Comparison of ENCODE assay signal across 21 mouse cellular contexts in genomic region chr1:105110581-105111210, GRCm38 (mm10).
A peak's percentile ranks its signal among the peaks of the same experiment; 100 is the strongest.
DNase-seq lines count a peak whose midpoint lies in the region; ATAC-seq and TF ChIP-seq lines count a peak whose summit lies in the region.
"Had no signal": no experiment of that assay in that cellular context is flagged by ENCODE, and none has a peak within 500 bp of the region (broad histone marks: within the 10 kb centered on the region; RNA-seq: fewer than 3 reads in every experiment).

No protein-coding gene starts in this region.

- no peaks in the 10 kb centered on the region for H3K36me3 ChIP-seq in hindbrain, embryonic 14.5 days (replicated peaks; ENCODE audit: control insufficient read depth, insufficient read depth)
- no peaks in the 10 kb centered on the region for H3K36me3 ChIP-seq in hindbrain, embryonic 11.5 days (ENCODE audit: control insufficient read depth, insufficient read depth, low read length)
- H3K36me3 ChIP-seq in lung, embryonic 15.5 days, result no peaks in the 10 kb centered on the region
- H3K36me3 ChIP-seq in lung, postnatal 0 days (ENCODE audit: insufficient read depth, low read length), result no peaks in the 10 kb centered on the region
- H3K36me3 ChIP-seq: embryonic facial prominence, embryonic 12.5 days; embryonic facial prominence, embryonic 15.5 days; forebrain, embryonic 12.5 days; forebrain, embryonic 15.5 days; heart, embryonic 10.5 days; heart, embryonic 13.5 days; hindbrain, embryonic 15.5 days; intestine, embryonic 15.5 days had no signal

- ATAC-seq in hindbrain, embryonic 14.5 days (ENCODE audit: low FRiP score), result no peak
- no peak for ATAC-seq in hindbrain, embryonic 11.5 days (ENCODE audit: low FRiP score)
- ATAC-seq in lung, embryonic 15.5 days (ENCODE audit: borderline replicate concordance, extremely low read depth, low FRiP score, low TSS enrichment), result peak; percentile 80; the same call in 1 of the 2 replicates
- no peak for ATAC-seq in lung, postnatal 0 days
- ATAC-seq: activated CD4-positive, CD25-positive, alpha-beta regulatory T cell, adult 4 months; CD4-positive, CD25-positive, alpha-beta regulatory T cell, adult 4 months; intestine, embryonic 15.5 days had no signal

- DNase-seq in hindbrain, embryonic 14.5 days (ENCODE audit: low spot score), result no peak
- DNase-seq in hindbrain, embryonic 11.5 days (ENCODE audit: low spot score), result no peak
- DNase-seq in lung, postnatal 0 days (ENCODE audit: low spot score), result no peak
- peak; percentile 4 for DNase-seq in testis, postnatal 14 days (ENCODE audit: low spot score)
- no peak for DNase-seq in testis, postnatal 10 days (ENCODE audit: low spot score)
- DNase-seq: adrenal gland, adult 8-10 months; adrenal gland, postnatal 25 days; gastrocnemius, postnatal 25 days; heart, adult 2 months; heart, postnatal 14 days had no signal

- peaks cover 6% of the 10 kb centered on the region; the same call in 1 of the 2 replicates for H3K4me1 ChIP-seq in hindbrain, embryonic 14.5 days (replicated peaks; ENCODE audit: control insufficient read depth, insufficient read depth, low read length)
- H3K4me1 ChIP-seq in hindbrain, embryonic 11.5 days (replicated peaks; ENCODE audit: control insufficient read depth, insufficient read depth, low read length), result no peaks in the 10 kb centered on the region
- H3K4me1 ChIP-seq in lung, embryonic 15.5 days, result peaks cover 5% of the 10 kb centered on the region; the same call in 1 of the 2 replicates
- H3K4me1 ChIP-seq in lung, postnatal 0 days (ENCODE audit: insufficient read depth, low read depth, low read length), result no peaks in the 10 kb centered on the region
- H3K4me1 ChIP-seq: embryonic facial prominence, embryonic 12.5 days; embryonic facial prominence, embryonic 15.5 days; heart, embryonic 10.5 days; heart, embryonic 13.5 days; intestine, embryonic 15.5 days had no signal

- WGBS in hindbrain, embryonic 14.5 days, result 92% methylated on average over 1 of the region's 1 CpGs
- WGBS in hindbrain, embryonic 11.5 days, result 83% methylated on average over 1 of the region's 1 CpGs
- 48% methylated on average over 1 of the region's 1 CpGs for WGBS in lung, embryonic 15.5 days
- WGBS in lung, postnatal 0 days, result 58% methylated on average over 1 of the region's 1 CpGs

- H3K4me3 ChIP-seq in hindbrain, embryonic 14.5 days (replicated peaks; ENCODE audit: low read length), result no peak overlapping the region
- H3K4me3 ChIP-seq in hindbrain, embryonic 11.5 days (ENCODE audit: low read depth, low read length), result no peak overlapping the region
- no peak overlapping the region for H3K4me3 ChIP-seq in lung, embryonic 15.5 days
- H3K4me3 ChIP-seq in lung, postnatal 0 days (ENCODE audit: low read depth, low read length), result no peak overlapping the region
- H3K4me3 ChIP-seq: embryonic facial prominence, embryonic 12.5 days; embryonic facial prominence, embryonic 15.5 days; forebrain, embryonic 12.5 days; forebrain, embryonic 15.5 days; heart, adult 2 months; heart, embryonic 10.5 days; heart, embryonic 13.5 days; hindbrain, embryonic 15.5 days; intestine, embryonic 15.5 days had no signal

- no peak for TF ChIP-seq EP300 in lung, postnatal 0 days (IDR thresholded peaks at IDR 0.05)

- H3K27ac ChIP-seq in hindbrain, embryonic 14.5 days, result peak overlapping the region; percentile 38; the same call in 1 of the 2 replicates
- H3K27ac ChIP-seq in hindbrain, embryonic 11.5 days (ENCODE audit: low read depth, low read length), result no peak overlapping the region
- H3K27ac ChIP-seq in lung, embryonic 15.5 days, result no peak overlapping the region
- no peak overlapping the region for H3K27ac ChIP-seq in lung, postnatal 0 days (ENCODE audit: low read length)
- H3K27ac ChIP-seq: embryonic facial prominence, embryonic 12.5 days; embryonic facial prominence, embryonic 15.5 days; forebrain, embryonic 15.5 days; heart, adult 2 months; heart, embryonic 10.5 days; heart, embryonic 13.5 days; intestine, embryonic 15.5 days had no signal

- no peaks in the 10 kb centered on the region for H3K9me3 ChIP-seq in hindbrain, embryonic 14.5 days (ENCODE audit: control insufficient read depth, low read length)
- H3K9me3 ChIP-seq in hindbrain, embryonic 11.5 days (ENCODE audit: control insufficient read depth, low read length), result no peaks in the 10 kb centered on the region
- no peaks in the 10 kb centered on the region for H3K9me3 ChIP-seq in lung, embryonic 15.5 days
- no peaks in the 10 kb centered on the region for H3K9me3 ChIP-seq in lung, postnatal 0 days (ENCODE audit: low read length)
- H3K9me3 ChIP-seq: embryonic facial prominence, embryonic 12.5 days; embryonic facial prominence, embryonic 15.5 days; forebrain, embryonic 12.5 days; forebrain, embryonic 15.5 days; heart, embryonic 10.5 days; heart, embryonic 13.5 days; hindbrain, embryonic 15.5 days; intestine, embryonic 15.5 days had no signal

- H3K27me3 ChIP-seq in hindbrain, embryonic 14.5 days (ENCODE audit: control insufficient read depth, insufficient read depth, low read length), result no peaks in the 10 kb centered on the region
- H3K27me3 ChIP-seq in hindbrain, embryonic 11.5 days (ENCODE audit: control insufficient read depth, insufficient read depth, low read length), result no peaks in the 10 kb centered on the region
- no peaks in the 10 kb centered on the region for H3K27me3 ChIP-seq in lung, embryonic 15.5 days
- no peaks in the 10 kb centered on the region for H3K27me3 ChIP-seq in lung, postnatal 0 days (replicated peaks; ENCODE audit: insufficient read depth, low read length)
- H3K27me3 ChIP-seq: embryonic facial prominence, embryonic 12.5 days; embryonic facial prominence, embryonic 15.5 days; forebrain, embryonic 12.5 days; forebrain, embryonic 15.5 days; heart, embryonic 13.5 days; hindbrain, embryonic 15.5 days; intestine, embryonic 15.5 days had no signal

- H3K4me2 ChIP-seq in hindbrain, embryonic 14.5 days (replicated peaks), result no peak overlapping the region
- no peak overlapping the region for H3K4me2 ChIP-seq in hindbrain, embryonic 11.5 days (replicated peaks; ENCODE audit: low read depth, low read length)
- no peak overlapping the region for H3K4me2 ChIP-seq in lung, embryonic 15.5 days
- no peak overlapping the region for H3K4me2 ChIP-seq in lung, postnatal 0 days (replicated peaks; ENCODE audit: low read depth, low read length)
- H3K4me2 ChIP-seq: embryonic facial prominence, embryonic 12.5 days; embryonic facial prominence, embryonic 15.5 days; forebrain, embryonic 12.5 days; forebrain, embryonic 15.5 days; heart, embryonic 13.5 days; hindbrain, embryonic 15.5 days; intestine, embryonic 15.5 days had no signal

- TF ChIP-seq CTCF in lung, postnatal 0 days (IDR thresholded peaks at IDR 0.05), result no peak

- no peak overlapping the region for H3K9ac ChIP-seq in hindbrain, embryonic 14.5 days
- no peak overlapping the region for H3K9ac ChIP-seq in hindbrain, embryonic 11.5 days (ENCODE audit: low read depth, low read length)
- no peak overlapping the region for H3K9ac ChIP-seq in lung, embryonic 15.5 days
- no peak overlapping the region for H3K9ac ChIP-seq in lung, postnatal 0 days (replicated peaks; ENCODE audit: low read depth)
- H3K9ac ChIP-seq: embryonic facial prominence, embryonic 12.5 days; embryonic facial prominence, embryonic 15.5 days; forebrain, embryonic 12.5 days; forebrain, embryonic 15.5 days; heart, embryonic 13.5 days; hindbrain, embryonic 15.5 days; intestine, embryonic 15.5 days had no signal
